Mouse (Mus musculus) heart, postnatal 36 days (tissue): ENCODE measurements around the gene Guca1a. TPM values are rescaled to one million over a fixed set of nuclear protein-coding genes. Genes with fewer than 3 reads are reported as not detected.
A peak's percentile ranks its signal among the peaks of the same experiment; 100 is the strongest.
"Not testable (repeated sequence)": the region's sequence is repeated elsewhere in the genome, so short reads cannot be mapped to it uniquely, and the experiment has no call there.

Experiments
- DNase-seq, 2 experiments: peaks; one replicate each; pipeline ENCODE4 v3.0.0; 2021 to 2022
- intact Hi-C: fragments of 180-260 bp; cut with DNase I; formaldehyde crosslinking; loops from one replicate; pipeline ENCODE4 v1.15.1; 2025
- total RNA-seq, 2 experiments: library from RNA; stranded (reverse); gene quantifications; 2 replicates each; pipeline ENCODE4 v1.2.3; 2021

Guca1a gene
- not detected for total RNA-seq

GRCm38 (mm10) chr17:47400451-47400850 lies at the start of gene Guca1a:
TSS of gene Guca1a (minus strand) at chr17:47400584.
- no peak for DNase-seq
- intact Hi-C loops, result no loop called here

- intact Hi-C loops, result no loop called here
- DNase-seq, result no peak
These were observed 49.0 kb upstream of the Guca1a start for GRCm38 (mm10) chr17:47449432-47449831.

GRCm38 (mm10) chr17:47448523-47449372 lies 48.4 kb upstream of the Guca1a start:
- intact Hi-C loops, result no loop called here

GRCm38 (mm10) chr17:47446561-47446960 lies 46.2 kb upstream of the Guca1a start:
- intact Hi-C loops, result no loop called here
- DNase-seq, result no peak

More at GRCm38 (mm10) chr17:47448523-47449372, 48.4 kb upstream of the Guca1a start:
- no peak for DNase-seq

GRCm38 (mm10) chr17:47446025-47446424 lies 45.6 kb upstream of the Guca1a start:
- intact Hi-C loops, result no loop called here
- no peak for DNase-seq

- intact Hi-C loops, result no loop called here
- DNase-seq, result no peak
These were observed 45.1 kb upstream of the Guca1a start for GRCm38 (mm10) chr17:47445518-47445917.

GRCm38 (mm10) chr17:47444113-47444512 lies 43.7 kb upstream of the Guca1a start:
- intact Hi-C loops, result no loop called here
- DNase-seq, result no peak

- DNase-seq, result no peak
- intact Hi-C loops, result no loop called here
These were observed 41.9 kb upstream of the Guca1a start for GRCm38 (mm10) chr17:47442271-47442670.

GRCm38 (mm10) chr17:47441296-47442051 lies 41.1 kb upstream of the Guca1a start:
- intact Hi-C loops, result no loop called here
- DNase-seq, result no peak

GRCm38 (mm10) chr17:47440359-47440890 lies 40.0 kb upstream of the Guca1a start:
- intact Hi-C loops, result no loop called here
- no peak for DNase-seq

- DNase-seq, result no peak
- intact Hi-C loops, result no loop called here
These were observed 39.1 kb upstream of the Guca1a start for GRCm38 (mm10) chr17:47439396-47440028.

GRCm38 (mm10) chr17:47438611-47439010 lies 38.2 kb upstream of the Guca1a start:
- intact Hi-C loops, result no loop called here

GRCm38 (mm10) chr17:47436907-47437547 lies 36.6 kb upstream of the Guca1a start, which contains the start of gene 1700001C19Rik:
TSS of gene 1700001C19Rik (minus strand) at chr17:47437376.
- intact Hi-C loops, result no loop called here
- no peak for DNase-seq

More at GRCm38 (mm10) chr17:47438611-47439010, 38.2 kb upstream of the Guca1a start:
- no peak for DNase-seq

GRCm38 (mm10) chr17:47436156-47436906 lies 35.9 kb upstream of the Guca1a start, which contains the start of gene AI661453:
TSS of gene AI661453 (plus strand) at chr17:47436615.
- intact Hi-C loops, result no loop called here
- peak in 1 of 2 experiments; percentile 12 for DNase-seq

- no peak for DNase-seq
- intact Hi-C loops, result no loop called here
These were observed 30.4 kb upstream of the Guca1a start for GRCm38 (mm10) chr17:47430815-47431214.

- peak; percentile 39 to 43 for DNase-seq
- intact Hi-C loops, result no loop called here
These were observed 28.5 kb upstream of the Guca1a start for GRCm38 (mm10) chr17:47428831-47429304.

- no peak for DNase-seq
- intact Hi-C loops, result no loop called here
These were observed 26.9 kb upstream of the Guca1a start for GRCm38 (mm10) chr17:47427316-47427715.

GRCm38 (mm10) chr17:47424186-47424585 lies 23.8 kb upstream of the Guca1a start:
- no peak for DNase-seq
- intact Hi-C loops, result no loop called here

- intact Hi-C loops, DNase-seq: not testable (repeated sequence)
These were observed 22.2 kb upstream of the Guca1a start for GRCm38 (mm10) chr17:47422616-47423015.
